Mouse (Mus musculus) heart, postnatal 25 days (tissue): Measurements from ENCODE around the gene Ddx49. TPM values are rescaled to one million over a fixed set of nuclear protein-coding genes. Genes with fewer than 3 reads are reported as not detected.

ENCODE experiments used
- DNase-seq: peaks from one replicate; pipeline ENCODE4 v3.0.0; 2022; ENCODE audit warnings: low spot score
- intact Hi-C: fragments of 180-260 bp; cut with DNase I; formaldehyde crosslinking; loops from one replicate; pipeline ENCODE4 v1.15.1; 2025
- total RNA-seq, 2 experiments: library from RNA; stranded (reverse); gene quantifications; 2 replicates each; pipeline ENCODE4 v1.2.3; 2021

Ddx49 gene
- total RNA-seq, 2 experiments from 2014 or later, result 24.7 to 33.8 TPM

- DNase-seq, result no peak
- intact Hi-C loops, result no loop called here
Measured at GRCm38 (mm10) chr8:70323716-70324115, 21.4 kb upstream of the Ddx49 start.

GRCm38 (mm10) chr8:70317872-70318271 is 15.6 kb upstream of the Ddx49 start:
- no peak for DNase-seq
- intact Hi-C loops, result no loop called here

- DNase-seq, result no peak
- intact Hi-C loops, result no loop called here
Measured at GRCm38 (mm10) chr8:70316511-70317504, 14.5 kb upstream of the Ddx49 start.

- peak; percentile 33 for DNase-seq
- intact Hi-C loops, result no loop called here
Measured at GRCm38 (mm10) chr8:70315624-70316510, 13.6 kb upstream of the Ddx49 start, which contains the start of gene Cers1. Gene Cers1, plus strand, starts transcription at chr8:70315775.

GRCm38 (mm10) chr8:70313399-70313798 is 11.1 kb upstream of the Ddx49 start:
- intact Hi-C loops, result no loop called here
- DNase-seq, result no peak

GRCm38 (mm10) chr8:70309311-70309710 is 7.0 kb upstream of the Ddx49 start:
- no peak for DNase-seq
- intact Hi-C loops, result no loop called here

GRCm38 (mm10) chr8:70302901-70303300 is 612 bp upstream of the Ddx49 start:
- intact Hi-C loops, result no loop called here
- DNase-seq, result no peak

GRCm38 (mm10) chr8:70300881-70301280 is 1.4 kb downstream of the Ddx49 start:
- no peak for DNase-seq
- intact Hi-C loops, result loop anchor here (2.0 kb wide), 1 partner anchor 16 kb away; no protein-coding TSS in a partner anchor

- intact Hi-C loops, result no loop called here
- DNase-seq, result no peak
Measured at GRCm38 (mm10) chr8:70293988-70294405, 8.3 kb downstream of the Ddx49 start.

- DNase-seq, result no peak
- intact Hi-C loops, result no loop called here
Measured at GRCm38 (mm10) chr8:70286737-70287136, 15.6 kb downstream of the Ddx49 start.

- no peak for DNase-seq
- intact Hi-C loops, result loop anchor here (2.0 kb wide), 1 partner anchor 15 kb away; no protein-coding TSS in a partner anchor
Measured at GRCm38 (mm10) chr8:70285304-70285703, 17.0 kb downstream of the Ddx49 start.

- no peak for DNase-seq
- intact Hi-C loops, result loop anchor here (2.0 kb wide), 1 partner anchor 16 kb away; no protein-coding TSS in a partner anchor
Measured at GRCm38 (mm10) chr8:70284421-70284820, 17.9 kb downstream of the Ddx49 start.

- intact Hi-C loops, result loop anchor here (2.0 kb wide), 1 partner anchor 17 kb away; no protein-coding TSS in a partner anchor
- no peak for DNase-seq
Measured at GRCm38 (mm10) chr8:70283136-70284077, 18.9 kb downstream of the Ddx49 start.

GRCm38 (mm10) chr8:70282603-70283135 is 19.6 kb downstream of the Ddx49 start, which contains the start of gene Homer3:
Gene Homer3, plus strand, starts transcription at chr8:70282827.
- DNase-seq, result peak; percentile 91
- intact Hi-C loops, result loop anchor here (1.0 kb wide), 1 partner anchor 48 kb away; the partner anchor contains the start of genes Armc6 and Sugp2

GRCm38 (mm10) chr8:70281001-70281400 is 21.3 kb downstream of the Ddx49 start:
- DNase-seq, result no peak
- intact Hi-C loops, result no loop called here

- intact Hi-C loops, result no loop called here
- no peak for DNase-seq
Measured at GRCm38 (mm10) chr8:70279266-70279665, 23.0 kb downstream of the Ddx49 start.

- intact Hi-C loops, result no loop called here
- DNase-seq, result no peak
Measured at GRCm38 (mm10) chr8:70278175-70278574, 24.1 kb downstream of the Ddx49 start.

- intact Hi-C loops, result no loop called here
- peak; percentile 30 for DNase-seq
Measured at GRCm38 (mm10) chr8:70276476-70276875, 25.8 kb downstream of the Ddx49 start.

GRCm38 (mm10) chr8:70274350-70274749 is 27.9 kb downstream of the Ddx49 start:
- DNase-seq, result no peak
- intact Hi-C loops, result no loop called here
